Mouse (Mus musculus): ENCODE measurements around the gene Mylip.

DNA sequence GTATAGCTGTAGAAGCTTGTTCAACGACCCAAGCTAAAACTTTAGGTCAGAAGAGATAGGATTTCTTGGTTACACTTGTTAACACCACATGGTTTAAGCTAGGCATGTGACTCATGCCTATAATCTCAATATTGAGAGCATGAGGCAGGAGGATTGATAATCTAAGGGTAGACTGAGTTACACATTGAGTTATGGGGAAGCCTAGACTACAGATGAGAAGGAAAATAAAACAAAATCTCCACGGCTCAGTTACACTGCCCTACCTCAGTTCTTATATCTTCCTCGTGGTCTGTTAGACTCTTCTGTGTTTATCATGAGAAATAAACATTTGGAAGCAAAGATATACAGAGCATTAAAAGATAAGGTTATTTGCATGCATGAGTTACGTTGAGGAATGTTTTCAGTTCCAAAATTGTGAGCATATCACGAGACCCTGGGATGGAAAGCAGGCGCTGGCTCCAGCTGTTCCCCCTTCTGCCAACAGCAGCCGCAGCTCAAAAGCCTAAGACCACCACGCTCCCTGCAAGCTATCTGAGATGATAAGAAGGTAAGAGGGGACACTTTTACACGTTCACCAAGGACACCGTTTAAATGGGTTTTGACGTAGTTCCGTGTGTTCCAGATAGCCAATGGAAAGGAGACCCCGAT lies 30.7 kb upstream of the Mylip start:
- TF ChIP-seq MAX (IDR thresholded peaks at IDR 0.05; ENCODE audit: low read length), result no peak
- no peak for TF ChIP-seq MAFK (IDR thresholded peaks at IDR 0.05; ENCODE audit: insufficient replicate concordance, low read length)
- TF ChIP-seq CTCF (conservative IDR thresholded peaks at IDR 0.05 in 1 of 2, IDR thresholded peaks at IDR 0.05 in 1 of 2; ENCODE audit: low read depth in 2 of 2, low read length in 2 of 2), result no peak
- no peak for TF ChIP-seq MYC (IDR thresholded peaks at IDR 0.05; ENCODE audit: low read depth, low read length)
- no peak for TF ChIP-seq KAT2A (IDR thresholded peaks at IDR 0.05; ENCODE audit: insufficient replicate concordance, low read length)

Data from CH12.LX (cell line).